Mouse (Mus musculus): Measurements from ENCODE around the gene Olfr1153. TPM values are rescaled to one million over a fixed set of nuclear protein-coding genes. Genes with fewer than 3 reads are reported as not detected.

The Olfr1153 gene
- polyA plus RNA-seq (2015; fragmentation: Nextera tagmentation; extraction: Ambion mirVana), result not detected in 2 replicates

GRCm38 (mm10) chr2:87894662-87895061 is at the start of gene Olfr1153:
Olfr1153 (plus strand) TSS chr2:87894962.
- H3K4me1 ChIP-seq (ENCODE audit: control insufficient read depth, insufficient read depth, low read depth, low read length), result no peaks in the 10 kb centered on the region
- H3K4me2 ChIP-seq (ENCODE audit: low read length), result no peak within 1 kb of the TSS
- WGBS, result 85% methylated on average over 1 of the region's 1 CpGs
- no peak for ATAC-seq
- no peaks in the 10 kb centered on the region for H3K27me3 ChIP-seq (replicated peaks; ENCODE audit: control insufficient read depth, insufficient read depth, low read length)
- H3K9ac ChIP-seq (ENCODE audit: low read depth, low read length), result no peak within 1 kb of the TSS
- H3K36me3 ChIP-seq (ENCODE audit: control insufficient read depth, insufficient read depth, low read length), result no peaks in the 10 kb centered on the region
- H3K27ac ChIP-seq (ENCODE audit: low read depth, low read length), result no peak within 1 kb of the TSS
- H3K9me3 ChIP-seq (ENCODE audit: control insufficient read depth, low read length), result no peaks in the 10 kb centered on the region
- H3K4me3 ChIP-seq (ENCODE audit: low read length), result no peak within 1 kb of the TSS

- Histone ChIP-seq H3K4me3 (ENCODE audit: low read length) (no peak within 1 kb of the TSS), H3K4me1 (ENCODE audit: control insufficient read depth, insufficient read depth, low read depth, low read length) (no peaks in the 10 kb centered on the region), H3K27ac (ENCODE audit: low read depth, low read length) (no peak within 1 kb of the TSS), H3K9me3 (ENCODE audit: control insufficient read depth, low read length) (no peaks in the 10 kb centered on the region), H3K27me3 (replicated peaks; ENCODE audit: control insufficient read depth, insufficient read depth, low read length) (no peaks in the 10 kb centered on the region), H3K4me2 (ENCODE audit: low read length) (no peak within 1 kb of the TSS), H3K36me3 (ENCODE audit: control insufficient read depth, insufficient read depth, low read length) (no peaks in the 10 kb centered on the region), H3K9ac (ENCODE audit: low read depth, low read length) (no peak within 1 kb of the TSS)
- WGBS, result 76% methylated on average over 1 of the region's 1 CpGs
- no peak for ATAC-seq
Observed at GRCm38 (mm10) chr2:87855562-87855961, 39.2 kb upstream of the Olfr1153 start, which contains the start of gene Olfr1151. Olfr1151 (plus strand) TSS chr2:87855862.

- ATAC-seq, result no peak
- H3K27me3 ChIP-seq (replicated peaks; ENCODE audit: control insufficient read depth, insufficient read depth, low read length), result no peaks in the 10 kb centered on the region
- no peak within 1 kb of the TSS for H3K27ac ChIP-seq (ENCODE audit: low read depth, low read length)
- H3K9ac ChIP-seq (ENCODE audit: low read depth, low read length), result no peak within 1 kb of the TSS
- H3K36me3 ChIP-seq (ENCODE audit: control insufficient read depth, insufficient read depth, low read length), result no peaks in the 10 kb centered on the region
- H3K4me3 ChIP-seq (ENCODE audit: low read length), result no peak within 1 kb of the TSS
- H3K9me3 ChIP-seq (ENCODE audit: control insufficient read depth, low read length), result no peaks in the 10 kb centered on the region
- no peaks in the 10 kb centered on the region for H3K4me1 ChIP-seq (ENCODE audit: control insufficient read depth, insufficient read depth, low read depth, low read length)
- no peak within 1 kb of the TSS for H3K4me2 ChIP-seq (ENCODE audit: low read length)
Observed at GRCm38 (mm10) chr2:87866192-87866591, 28.6 kb upstream of the Olfr1153 start, which contains the start of gene Olfr1152. Olfr1152 (plus strand) TSS chr2:87866492.

- H3K27ac ChIP-seq (ENCODE audit: low read depth, low read length), result no peak within 1 kb of the TSS
- H3K36me3 ChIP-seq (ENCODE audit: control insufficient read depth, insufficient read depth, low read length), result no peaks in the 10 kb centered on the region
- no peaks in the 10 kb centered on the region for H3K4me1 ChIP-seq (ENCODE audit: control insufficient read depth, insufficient read depth, low read depth, low read length)
- H3K9me3 ChIP-seq (ENCODE audit: control insufficient read depth, low read length), result no peaks in the 10 kb centered on the region
- no peak within 1 kb of the TSS for H3K4me3 ChIP-seq (ENCODE audit: low read length)
- whole genome bisulfite sequencing, result 93% methylated on average over 1 of the region's 1 CpGs
- no peak within 1 kb of the TSS for H3K9ac ChIP-seq (ENCODE audit: low read depth, low read length)
- H3K27me3 ChIP-seq (replicated peaks; ENCODE audit: control insufficient read depth, insufficient read depth, low read length), result no peaks in the 10 kb centered on the region
- no peak within 1 kb of the TSS for H3K4me2 ChIP-seq (ENCODE audit: low read length)
- ATAC-seq, result no peak
Observed at GRCm38 (mm10) chr2:87905066-87905465, 10.3 kb downstream of the Olfr1153 start, which contains the start of gene Olfr1154. Olfr1154 (minus strand) TSS chr2:87905166.

- no peak within 1 kb of the TSS for H3K4me2 ChIP-seq (ENCODE audit: low read length)
Observed at GRCm38 (mm10) chr2:87945037-87945436, 50.3 kb downstream of the Olfr1153 start, which contains the start of gene Olfr1155. Olfr1155 (minus strand) TSS chr2:87945137.

More at GRCm38 (mm10) chr2:87945037-87945436, 50.3 kb downstream of the Olfr1153 start, which contains the start of gene Olfr1155:
- Histone ChIP-seq H3K9ac (ENCODE audit: low read depth, low read length) (no peak within 1 kb of the TSS), H3K36me3 (ENCODE audit: control insufficient read depth, insufficient read depth, low read length) (no peaks in the 10 kb centered on the region), H3K27ac (ENCODE audit: low read depth, low read length) (no peak within 1 kb of the TSS), H3K4me1 (ENCODE audit: control insufficient read depth, insufficient read depth, low read depth, low read length) (no peaks in the 10 kb centered on the region), H3K27me3 (replicated peaks; ENCODE audit: control insufficient read depth, insufficient read depth, low read length) (no peaks in the 10 kb centered on the region), H3K4me3 (ENCODE audit: low read length) (no peak within 1 kb of the TSS), H3K9me3 (ENCODE audit: control insufficient read depth, low read length) (no peaks in the 10 kb centered on the region)
- 93% methylated on average over 1 of the region's 1 CpGs for WGBS
- ATAC-seq, result no peak

Other genes starting within 250 kb of the Olfr1153 start
- gene Olfr1133, start 247.6 kb upstream of the Olfr1153 start, polyA plus RNA-seq (2015; fragmentation: Nextera tagmentation; extraction: Ambion mirVana), result not detected in 2 replicates
- not detected in 2 replicates for gene Olfr1134, start 236.5 kb upstream of the Olfr1153 start, polyA plus RNA-seq (2015; fragmentation: Nextera tagmentation; extraction: Ambion mirVana)
- gene Olfr1135, start 221.3 kb upstream of the Olfr1153 start, polyA plus RNA-seq (2015; fragmentation: Nextera tagmentation; extraction: Ambion mirVana), result not detected in 2 replicates
- gene Olfr1136, start 201.0 kb upstream of the Olfr1153 start, polyA plus RNA-seq (2015; fragmentation: Nextera tagmentation; extraction: Ambion mirVana), result not detected in 2 replicates
- not detected in 2 replicates for gene Olfr1137, start 181.8 kb upstream of the Olfr1153 start, polyA plus RNA-seq (2015; fragmentation: Nextera tagmentation; extraction: Ambion mirVana)
- gene Olfr1138, start 155.0 kb upstream of the Olfr1153 start, polyA plus RNA-seq (2015; fragmentation: Nextera tagmentation; extraction: Ambion mirVana), result not detected in 2 replicates
- not detected in 2 replicates for gene Olfr1140, start 151.2 kb upstream of the Olfr1153 start, polyA plus RNA-seq (2015; fragmentation: Nextera tagmentation; extraction: Ambion mirVana)
- gene Olfr1141, start 141.0 kb upstream of the Olfr1153 start, polyA plus RNA-seq (2015; fragmentation: Nextera tagmentation; extraction: Ambion mirVana), result not detected in 2 replicates
- gene Olfr152, start 115.5 kb upstream of the Olfr1153 start, polyA plus RNA-seq (2015; fragmentation: Nextera tagmentation; extraction: Ambion mirVana), result not detected in 2 replicates
- gene Olfr1143, start 94.4 kb upstream of the Olfr1153 start, polyA plus RNA-seq (2015; fragmentation: Nextera tagmentation; extraction: Ambion mirVana), result not detected in 2 replicates
- not detected in 2 replicates for gene Olfr1145, start 85.1 kb upstream of the Olfr1153 start, polyA plus RNA-seq (2015; fragmentation: Nextera tagmentation; extraction: Ambion mirVana)
- gene Olfr1148, start 64.4 kb upstream of the Olfr1153 start, polyA plus RNA-seq (2015; fragmentation: Nextera tagmentation; extraction: Ambion mirVana), result not detected in 2 replicates
- not detected in 2 replicates for gene Olfr1150-ps1, start 51.0 kb upstream of the Olfr1153 start, polyA plus RNA-seq (2015; fragmentation: Nextera tagmentation; extraction: Ambion mirVana)
- gene Olfr1151, start 39.1 kb upstream of the Olfr1153 start, polyA plus RNA-seq (2015; fragmentation: Nextera tagmentation; extraction: Ambion mirVana), result not detected in 2 replicates
- 0.02 TPM in 1 of 2 replicates, not detected in the other for gene Olfr1152, start 28.5 kb upstream of the Olfr1153 start, polyA plus RNA-seq (2015; fragmentation: Nextera tagmentation; extraction: Ambion mirVana)
- not detected in 2 replicates for gene Olfr1154, start 10.2 kb downstream of the Olfr1153 start, polyA plus RNA-seq (2015; fragmentation: Nextera tagmentation; extraction: Ambion mirVana)
- not detected in 2 replicates for gene Olfr1155, start 50.2 kb downstream of the Olfr1153 start, polyA plus RNA-seq (2015; fragmentation: Nextera tagmentation; extraction: Ambion mirVana)
- not detected in 2 replicates for gene Olfr1156, start 58.1 kb downstream of the Olfr1153 start, polyA plus RNA-seq (2015; fragmentation: Nextera tagmentation; extraction: Ambion mirVana)
- not detected in 2 replicates for gene Olfr1157, start 73.3 kb downstream of the Olfr1153 start, polyA plus RNA-seq (2015; fragmentation: Nextera tagmentation; extraction: Ambion mirVana)
- not detected in 2 replicates for gene Olfr74, start 79.7 kb downstream of the Olfr1153 start, polyA plus RNA-seq (2015; fragmentation: Nextera tagmentation; extraction: Ambion mirVana)
- gene Olfr1158, start 95.2 kb downstream of the Olfr1153 start, polyA plus RNA-seq (2015; fragmentation: Nextera tagmentation; extraction: Ambion mirVana), result not detected in 2 replicates
- not detected in 2 replicates for gene Olfr1160, start 113.3 kb downstream of the Olfr1153 start, polyA plus RNA-seq (2015; fragmentation: Nextera tagmentation; extraction: Ambion mirVana)
- gene Olfr1161, start 127.8 kb downstream of the Olfr1153 start, polyA plus RNA-seq (2015; fragmentation: Nextera tagmentation; extraction: Ambion mirVana), result not detected in 2 replicates
- not detected in 2 replicates for gene Olfr73, start 142.7 kb downstream of the Olfr1153 start, polyA plus RNA-seq (2015; fragmentation: Nextera tagmentation; extraction: Ambion mirVana)
- not detected in 2 replicates for gene Olfr1162, start 156.2 kb downstream of the Olfr1153 start, polyA plus RNA-seq (2015; fragmentation: Nextera tagmentation; extraction: Ambion mirVana)
- gene Olfr1163, start 176.9 kb downstream of the Olfr1153 start, polyA plus RNA-seq (2015; fragmentation: Nextera tagmentation; extraction: Ambion mirVana), result not detected in 2 replicates
- gene Olfr1164, start 199.0 kb downstream of the Olfr1153 start, polyA plus RNA-seq (2015; fragmentation: Nextera tagmentation; extraction: Ambion mirVana), result not detected in 2 replicates
- not detected in 2 replicates for gene Olfr1166, start 233.3 kb downstream of the Olfr1153 start, polyA plus RNA-seq (2015; fragmentation: Nextera tagmentation; extraction: Ambion mirVana)